Mouse (Mus musculus) embryonic facial prominence, embryonic 11.5 days (tissue): Measurements from ENCODE around the gene H2-T24. TPM values are rescaled to one million over a fixed set of nuclear protein-coding genes. Genes with fewer than 3 reads are reported as not detected.

Experiments used
- ATAC-seq: fragments of 200-750 bp; cut with Nextera tagmentation; replicated peaks from 2 replicates; pipeline ENCODE4 v1.8.0; 2017; ENCODE audit warnings: low read depth; ENCODE audit not compliant: insufficient number of reproducible peaks, low FRiP score, low TSS enrichment
- DNase-seq: peaks from one replicate; pipeline ENCODE4 v3.0.0-alpha.2; 2015; ENCODE audit warnings: low spot score
- H3K27ac ChIP-seq: fragments of 300-500 bp; sonication (generic); replicated peaks from 2 replicates; pipeline ENCODE4 v1.5.1; 2014; ENCODE audit warnings: mild to moderate bottlenecking, low read depth, low read length, control low read depth
- H3K27me3 ChIP-seq: fragments of 300-500 bp; sonication (generic); 2 replicates; pipeline ENCODE4 v1.6.1; 2014; ENCODE audit warnings: mild to moderate bottlenecking, low read length, moderate library complexity, mixed read lengths; ENCODE audit not compliant: control insufficient read depth, insufficient read depth
- H3K36me3 ChIP-seq: fragments of 300-500 bp; sonication (generic); replicated peaks from 2 replicates; pipeline ENCODE4 v1.6.1; 2014; ENCODE audit warnings: low read depth, mild to moderate bottlenecking, low read length, moderate library complexity, mixed read lengths; ENCODE audit not compliant: control insufficient read depth, insufficient read depth
- H3K4me1 ChIP-seq: fragments of 300-500 bp; sonication (generic); 2 replicates; pipeline ENCODE4 v1.6.1; 2014; ENCODE audit warnings: low read length, mixed read lengths; ENCODE audit not compliant: control insufficient read depth, insufficient read depth
- H3K4me2 ChIP-seq: fragments of 300-500 bp; sonication (generic); 2 replicates; pipeline ENCODE4 v1.6.1; 2014; ENCODE audit warnings: low read depth, mild to moderate bottlenecking, control low read depth, low read length, moderate library complexity
- H3K4me3 ChIP-seq: fragments of 300-500 bp; sonication (generic); 2 replicates; pipeline ENCODE4 v1.5.1; 2014; ENCODE audit warnings: low read depth, low read length, control low read depth
- H3K9ac ChIP-seq: fragments of 300-500 bp; sonication (generic); replicated peaks from 2 replicates; pipeline ENCODE4 v1.6.1; 2014; ENCODE audit warnings: mild to moderate bottlenecking, control low read depth, low read length
- H3K9me3 ChIP-seq: fragments of 300-500 bp; sonication (generic); replicated peaks from 2 replicates; pipeline ENCODE4 v1.6.1; 2016; ENCODE audit warnings: mild to moderate bottlenecking, low read length, inconsistent platforms, mixed read lengths; ENCODE audit not compliant: control insufficient read depth
- WGBS: fragments of 180-500 bp; shearing (Covaris S2); extraction: QIAGEN DNeasy Blood & Tissue Kit; methylation state at CpG from one replicate; pipeline ENCODE4 v1.1.7; 2014; 5-methylcytosine and 5-hydroxymethylcytosine counted together
- polyA plus RNA-seq: library from polyadenylated mRNA; unstranded; fragments of >200 nt; fragmentation: Nextera tagmentation; extraction: Ambion mirVana; gene quantifications from 2 replicates; pipeline ENCODE4 v1.2.1, GENCODE M21; 2014

The H2-T24 gene
- polyA plus RNA-seq, 1 experiment from 2014 or later = 2.2 TPM

DNA sequence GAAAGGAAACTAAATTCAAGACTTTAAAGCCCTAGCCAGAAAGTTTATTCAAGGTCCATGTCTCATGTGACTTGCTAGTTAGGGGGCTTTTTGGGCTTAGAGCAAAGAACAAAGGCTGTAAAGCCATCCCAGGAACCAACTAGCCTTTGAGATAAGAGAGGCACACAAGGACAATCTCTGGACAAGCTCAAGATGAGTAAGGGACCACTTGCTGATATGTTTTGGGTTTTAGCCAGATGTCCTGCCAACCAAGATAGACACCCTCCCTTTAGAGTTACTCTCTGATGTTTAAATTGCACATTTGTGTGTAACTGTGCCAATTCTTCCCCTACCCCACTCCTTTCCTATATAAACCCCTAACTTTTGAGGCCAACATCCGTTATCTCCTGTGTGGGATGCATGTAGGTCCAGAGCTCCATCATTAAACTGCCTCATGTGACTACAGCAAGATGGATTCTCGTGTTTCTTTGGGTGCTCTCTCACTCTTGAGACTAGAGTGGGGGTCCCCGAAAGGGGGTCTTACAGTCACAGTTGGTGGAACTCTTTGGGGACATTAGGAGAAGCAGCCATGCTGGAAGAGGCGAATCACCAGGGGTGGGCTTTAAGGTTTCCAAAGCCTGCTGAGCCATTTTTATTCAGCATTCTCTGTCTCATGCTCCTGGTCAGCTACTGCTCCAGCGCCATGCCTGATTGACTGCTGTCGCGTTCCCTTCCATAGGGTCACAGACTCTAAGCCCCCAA is 8.7 kb upstream of the H2-T24 start:
- Histone ChIP-seq H3K4me1 (no peaks in the 10 kb centered on the region; the same call in 1 of the 2 replicates), H3K36me3 (no peaks in the 10 kb centered on the region), H3K27me3 (no peaks in the 10 kb centered on the region), H3K27ac (no peak overlapping the region), H3K4me2 (no peak overlapping the region), H3K9ac (no peak overlapping the region), H3K9me3 (no peaks in the 10 kb centered on the region), H3K4me3 (no peak overlapping the region)
- no peak for ATAC-seq
- DNase-seq = no peak
- 79% methylated on average over 7 of the region's 7 CpGs for WGBS

DNA sequence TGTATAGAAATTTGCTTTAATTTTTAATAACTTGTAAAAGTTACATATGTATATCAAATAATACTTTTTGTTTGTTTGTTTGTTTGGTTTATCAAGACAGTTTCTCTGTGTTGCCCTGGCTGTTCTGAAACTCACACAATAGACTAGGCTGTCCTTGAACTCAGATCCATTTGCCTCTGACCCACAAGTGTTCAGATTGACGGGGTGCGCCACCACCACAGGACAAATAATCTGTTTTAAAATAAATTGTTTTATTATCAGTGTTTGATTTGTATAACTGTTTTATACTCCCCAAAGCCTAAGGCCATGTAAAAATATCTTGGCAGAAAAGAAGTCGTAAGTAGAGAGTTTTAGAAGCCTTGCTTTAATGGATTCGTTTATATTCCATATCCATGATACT is 7.3 kb upstream of the H2-T24 start:
- Histone ChIP-seq H3K9ac (no peak overlapping the region), H3K4me2 (no peak overlapping the region), H3K27me3 (no peaks in the 10 kb centered on the region), H3K4me3 (no peak overlapping the region), H3K9me3 (no peaks in the 10 kb centered on the region), H3K36me3 (no peaks in the 10 kb centered on the region), H3K27ac (no peak overlapping the region), H3K4me1 (no peaks in the 10 kb centered on the region; the same call in 1 of the 2 replicates)
- DNase-seq = no peak
- WGBS = 92% methylated on average over 4 of the region's 4 CpGs
- no peak for ATAC-seq

- no peak for DNase-seq
- Histone ChIP-seq H3K27ac (no peak overlapping the region), H3K4me1 (no peaks in the 10 kb centered on the region), H3K9me3 (no peaks in the 10 kb centered on the region), H3K36me3 (no peaks in the 10 kb centered on the region), H3K4me3 (no peak overlapping the region), H3K4me2 (no peak overlapping the region), H3K27me3 (no peaks in the 10 kb centered on the region), H3K9ac (no peak overlapping the region)
- ATAC-seq = no peak
- 74% methylated on average over 4 of the region's 4 CpGs for WGBS
These were observed 5.5 kb upstream of the H2-T24 start for GRCm38 (mm10) chr17:36025901-36026300.

GRCm38 (mm10) chr17:36025197-36025596 is 4.8 kb upstream of the H2-T24 start:
- Histone ChIP-seq H3K4me1 (no peaks in the 10 kb centered on the region), H3K27me3 (no peaks in the 10 kb centered on the region), H3K9me3 (no peaks in the 10 kb centered on the region), H3K4me2 (no peak overlapping the region), H3K4me3 (no peak overlapping the region), H3K27ac (no peak overlapping the region), H3K9ac (no peak overlapping the region), H3K36me3 (no peaks in the 10 kb centered on the region)
- ATAC-seq = no peak
- DNase-seq = no peak
- WGBS = 70% methylated on average over 5 of the region's 5 CpGs

DNA sequence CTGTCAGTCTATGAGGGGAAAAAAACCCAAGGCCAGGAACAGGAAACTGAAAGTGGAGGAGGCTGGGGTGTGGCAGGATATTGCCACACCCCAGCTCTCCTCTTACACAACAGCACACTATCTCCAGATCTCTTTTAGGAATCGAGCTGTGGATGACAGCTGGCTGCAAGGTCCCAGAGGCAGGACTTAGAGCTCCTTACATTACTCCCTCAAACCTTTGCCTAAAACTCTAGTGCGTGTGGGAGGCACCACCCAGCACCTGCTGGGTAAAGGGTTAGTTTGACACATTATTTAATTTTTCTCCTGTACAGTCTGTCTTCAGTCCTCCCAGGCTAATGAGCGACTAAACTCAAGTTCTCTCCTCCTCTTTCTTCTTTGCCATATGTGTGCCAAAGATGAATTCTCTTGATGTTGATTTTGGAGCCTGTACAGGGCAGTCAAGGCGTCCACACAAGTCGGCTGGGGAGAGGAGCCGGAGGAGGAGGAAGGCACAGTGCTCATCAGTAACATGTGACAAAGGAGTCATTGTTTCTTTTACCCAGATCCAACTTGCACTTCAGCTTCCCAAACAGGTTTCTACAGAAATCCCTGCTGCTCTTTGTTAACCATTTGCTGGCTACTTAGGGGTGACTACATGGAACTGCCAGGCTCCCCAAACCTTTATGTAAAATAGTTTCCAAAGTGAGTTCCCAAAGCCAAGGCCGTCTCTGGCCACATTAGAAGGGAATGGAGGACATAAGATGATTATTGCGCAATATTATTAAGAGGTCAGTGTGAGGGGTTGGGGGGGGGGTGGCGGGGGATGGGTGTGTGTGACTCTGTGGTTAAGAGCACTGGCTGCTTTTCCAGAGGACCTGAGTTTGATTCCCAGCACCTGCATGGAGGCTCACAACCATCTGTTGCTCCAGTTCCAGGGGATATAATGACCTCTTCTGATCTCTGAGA is 3.6 kb upstream of the H2-T24 start:
- Histone ChIP-seq H3K9ac (no peak overlapping the region), H3K9me3 (no peaks in the 10 kb centered on the region), H3K27ac (no peak overlapping the region), H3K4me1 (no peaks in the 10 kb centered on the region), H3K36me3 (no peaks in the 10 kb centered on the region), H3K27me3 (no peaks in the 10 kb centered on the region), H3K4me2 (no peak overlapping the region), H3K4me3 (no peak overlapping the region)
- ATAC-seq = no peak
- no peak for DNase-seq
- WGBS = 51% methylated on average over 9 of the region's 9 CpGs

DNA sequence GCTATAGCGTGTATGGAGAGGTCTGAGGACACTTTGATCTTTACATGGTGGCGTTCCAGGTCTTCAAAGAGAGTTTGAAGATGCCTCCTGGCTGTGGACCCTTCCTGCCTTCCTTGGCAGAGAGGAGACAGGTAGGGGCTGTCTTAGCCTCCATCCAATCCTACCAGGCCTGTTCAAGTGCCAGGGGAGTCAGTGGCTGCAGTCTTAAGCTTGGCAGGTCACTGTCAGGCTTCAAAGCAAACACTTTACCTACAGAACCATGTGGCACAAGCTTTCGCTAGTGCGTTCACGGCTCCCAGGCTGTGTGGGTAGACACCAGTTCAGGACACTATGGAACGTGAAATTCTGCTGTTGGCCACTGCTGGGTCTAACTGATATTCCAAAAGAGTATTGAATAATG is 2.6 kb upstream of the H2-T24 start:
- Histone ChIP-seq H3K9me3 (no peaks in the 10 kb centered on the region), H3K4me2 (no peak overlapping the region), H3K4me3 (no peak overlapping the region), H3K27me3 (no peaks in the 10 kb centered on the region), H3K27ac (no peak overlapping the region), H3K9ac (no peak overlapping the region), H3K4me1 (no peaks in the 10 kb centered on the region), H3K36me3 (no peaks in the 10 kb centered on the region)
- 93% methylated on average over 6 of the region's 6 CpGs for WGBS
- DNase-seq (no peak), ATAC-seq (no peak)

- no peak overlapping the region for H3K27ac ChIP-seq
- no peaks in the 10 kb centered on the region for H3K4me1 ChIP-seq
- no peaks in the 10 kb centered on the region for H3K27me3 ChIP-seq
- no peaks in the 10 kb centered on the region for H3K9me3 ChIP-seq
- no peak overlapping the region for H3K4me3 ChIP-seq
- no peak overlapping the region for H3K9ac ChIP-seq
- DNase-seq (no peak), ATAC-seq (no peak)
- WGBS = 92% methylated on average over 9 of the region's 9 CpGs
- no peaks in the 10 kb centered on the region for H3K36me3 ChIP-seq
- H3K4me2 ChIP-seq = no peak overlapping the region
These were observed 1.7 kb upstream of the H2-T24 start for GRCm38 (mm10) chr17:36022098-36022497.

GRCm38 (mm10) chr17:36021309-36021708 is 949 bp upstream of the H2-T24 start:
- ATAC-seq (no peak), DNase-seq (no peak)
- H3K4me1 ChIP-seq = no peaks in the 10 kb centered on the region
- 89% methylated on average over 1 of the region's 1 CpGs for WGBS
- no peaks in the 10 kb centered on the region for H3K36me3 ChIP-seq
- H3K4me3 ChIP-seq = no peak overlapping the region
- H3K27me3 ChIP-seq = no peaks in the 10 kb centered on the region
- no peak overlapping the region for H3K4me2 ChIP-seq
- no peak overlapping the region for H3K27ac ChIP-seq
- no peaks in the 10 kb centered on the region for H3K9me3 ChIP-seq
- H3K9ac ChIP-seq = no peak overlapping the region
